Mouse (Mus musculus): ENCODE measurements at regions not wholly inside any gene's neighbourhood (a gene's known extent, or its start where the extent isn't known, plus 50 kb on each side); places are given as distances from the start of the nearest gene placed in this dataset.

DNA sequence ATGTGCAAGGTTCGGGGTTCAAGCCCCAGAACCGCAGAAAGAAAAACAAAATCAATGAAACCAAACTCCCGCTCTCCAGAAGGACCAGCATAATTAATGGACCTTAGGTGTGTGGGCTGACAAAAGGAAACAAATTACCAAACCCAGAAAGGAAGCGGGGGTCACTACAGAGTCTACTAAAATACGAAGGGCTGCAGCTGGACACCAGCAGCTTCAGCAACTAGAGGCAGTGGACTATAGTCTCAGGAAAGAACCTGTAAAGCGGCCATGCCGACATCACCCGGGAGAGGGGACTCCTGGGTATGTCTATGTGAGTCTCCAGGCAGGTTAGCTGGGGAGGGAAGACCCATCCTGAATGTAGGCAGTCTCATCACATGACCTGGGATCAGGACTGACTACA is 55.5 kb upstream of the Ppp2r5c start:
- no peaks in the 10 kb centered on the region for H3K36me3 ChIP-seq (replicated peaks in 1 of 2; ENCODE audit: control insufficient read depth in 1 of 2, insufficient read depth in 1 of 2, low read length in 1 of 2)
- H3K27me3 ChIP-seq (replicated peaks), result peaks cover 26% of the 10 kb centered on the region
- H3K4me1 ChIP-seq (ENCODE audit: control insufficient read depth in 1 of 2, insufficient read depth in 2 of 2), result no peaks in the 10 kb centered on the region
- DNase-seq (ENCODE audit: extremely low read depth), result no peak
- H3K9ac ChIP-seq (ENCODE audit: insufficient read depth, low read depth), result no peak overlapping the region
- H3K9me3 ChIP-seq (replicated peaks; ENCODE audit: low read length), result no peaks in the 10 kb centered on the region
- no peak overlapping the region for H3K4me3 ChIP-seq (replicated peaks in 1 of 3; ENCODE audit: low read depth in 2 of 3, low read length in 2 of 3, poor library complexity in 1 of 3)
- H3K79me2 ChIP-seq (replicated peaks; ENCODE audit: control insufficient read depth, extremely low read depth, insufficient read depth, poor library complexity, severe bottlenecking), result no peaks in the 10 kb centered on the region
- no peak overlapping the region for H3K27ac ChIP-seq (ENCODE audit: insufficient read depth, low read depth)
- dilution Hi-C loops (cut with MboI; ENCODE audit: extremely low pct_ligation_motif_present, extremely low pct_unique_long_range_greater_than_20kb, low sequenced_read_pairs) (no loop called here), in situ Hi-C loops (cut with MboI; ENCODE audit: low pct_ligation_motif_present, low pct_unique_long_range_greater_than_20kb, low sequenced_read_pairs) (loop anchor here (25.0 kb wide), 1 partner anchor 354 kb away; no protein-coding TSS in a partner anchor)
- TF ChIP-seq JUN (IDR thresholded peaks at IDR 0.05; ENCODE audit: insufficient read depth, low read depth, low read length) (no peak), BHLHE40 (IDR thresholded peaks at IDR 0.05; ENCODE audit: low read depth, low read length) (no peak), SIN3A (IDR thresholded peaks at IDR 0.05; ENCODE audit: low read length) (no peak), ELF1 (IDR thresholded peaks at IDR 0.05; ENCODE audit: low read depth, low read length) (no peak)
- H3K4me2 ChIP-seq (ENCODE audit: insufficient read depth, low read depth, poor library complexity, severe bottlenecking), result no peak overlapping the region

DNA sequence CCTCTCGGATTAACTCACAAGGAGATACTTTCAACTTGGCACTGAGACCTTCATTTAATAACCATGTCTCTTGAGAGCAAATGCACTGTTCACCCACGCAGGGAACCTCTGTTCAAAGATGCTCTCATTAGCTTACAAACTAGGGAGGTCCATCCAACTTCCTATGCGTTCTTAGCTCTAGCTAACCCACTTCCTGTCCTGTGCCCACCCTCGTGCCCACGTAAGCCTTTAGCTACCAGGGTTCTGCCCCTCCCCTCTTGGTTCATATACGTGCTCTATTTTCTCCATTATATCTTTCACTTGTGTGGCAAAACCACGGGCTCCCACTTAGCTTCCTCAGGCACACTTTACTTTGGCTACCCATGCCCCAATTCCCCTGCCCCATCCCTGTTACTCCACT is 53.4 kb upstream of the Ppp2r5c start:
- no peak overlapping the region for H3K27ac ChIP-seq (ENCODE audit: insufficient read depth, low read depth)
- H3K4me2 ChIP-seq (ENCODE audit: insufficient read depth, low read depth, poor library complexity, severe bottlenecking), result no peak overlapping the region
- no peak overlapping the region for H3K4me3 ChIP-seq (replicated peaks in 1 of 3; ENCODE audit: low read depth in 2 of 3, low read length in 2 of 3, poor library complexity in 1 of 3)
- peaks cover 36% of the 10 kb centered on the region for H3K27me3 ChIP-seq (replicated peaks)
- DNase-seq (ENCODE audit: extremely low read depth), result no peak
- TF ChIP-seq PAX5 (IDR thresholded peaks at IDR 0.05; ENCODE audit: low read length), result no peak
- in situ Hi-C loops (cut with MboI; ENCODE audit: low pct_ligation_motif_present, low pct_unique_long_range_greater_than_20kb, low sequenced_read_pairs) (loop anchor here (25.0 kb wide), 1 partner anchor 356 kb away; no protein-coding TSS in a partner anchor), dilution Hi-C loops (cut with MboI; ENCODE audit: extremely low pct_ligation_motif_present, extremely low pct_unique_long_range_greater_than_20kb, low sequenced_read_pairs) (no loop called here)
- no peaks in the 10 kb centered on the region for H3K36me3 ChIP-seq (replicated peaks in 1 of 2; ENCODE audit: control insufficient read depth in 1 of 2, insufficient read depth in 1 of 2, low read length in 1 of 2)
- H3K4me1 ChIP-seq (ENCODE audit: control insufficient read depth in 1 of 2, insufficient read depth in 2 of 2), result no peaks in the 10 kb centered on the region
- H3K79me2 ChIP-seq (replicated peaks; ENCODE audit: control insufficient read depth, extremely low read depth, insufficient read depth, poor library complexity, severe bottlenecking), result no peaks in the 10 kb centered on the region
- no peaks in the 10 kb centered on the region for H3K9me3 ChIP-seq (replicated peaks; ENCODE audit: low read length)
- H3K9ac ChIP-seq (ENCODE audit: insufficient read depth, low read depth), result no peak overlapping the region
